Mouse (Mus musculus): ENCODE measurements around the gene Sdc3.

Gene Sdc3

GRCm38 (mm10) chr4:130792376-130793179 is at the start of gene Sdc3:
Gene Sdc3, plus strand, starts transcription at chr4:130792537.
- DNase-seq (ENCODE audit: low read depth, low spot score) = no peak

DNA sequence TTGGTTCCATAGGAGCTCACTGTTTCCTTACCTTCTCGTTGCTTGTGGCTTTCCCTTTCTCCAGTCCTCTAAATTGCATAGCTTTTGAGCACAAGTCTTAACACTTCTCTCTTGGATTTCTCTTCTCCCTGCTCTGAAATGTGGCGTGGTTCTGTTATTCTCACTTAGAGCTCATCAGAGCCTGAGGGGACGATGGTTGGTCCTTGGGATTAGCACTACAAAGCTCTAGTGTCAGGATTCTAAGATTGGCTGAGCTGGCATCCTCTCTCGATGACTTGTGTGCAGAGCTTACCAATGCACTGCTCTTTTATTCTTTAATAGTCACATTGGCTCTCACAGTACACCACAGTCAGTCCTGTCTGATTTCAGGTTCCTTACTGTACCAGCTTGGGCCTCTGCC is 48.3 kb upstream of the Sdc3 start:
- no peak for DNase-seq (ENCODE audit: low read depth, low spot score)

- DNase-seq (ENCODE audit: low read depth, low spot score) = no peak
Measured at GRCm38 (mm10) chr4:130745561-130746306, 46.6 kb upstream of the Sdc3 start.

GRCm38 (mm10) chr4:130749566-130749965 is 42.8 kb upstream of the Sdc3 start:
- no peak for DNase-seq (ENCODE audit: low read depth, low spot score)

GRCm38 (mm10) chr4:130751966-130752365 is 40.4 kb upstream of the Sdc3 start:
- no peak for DNase-seq (ENCODE audit: low read depth, low spot score)

DNA sequence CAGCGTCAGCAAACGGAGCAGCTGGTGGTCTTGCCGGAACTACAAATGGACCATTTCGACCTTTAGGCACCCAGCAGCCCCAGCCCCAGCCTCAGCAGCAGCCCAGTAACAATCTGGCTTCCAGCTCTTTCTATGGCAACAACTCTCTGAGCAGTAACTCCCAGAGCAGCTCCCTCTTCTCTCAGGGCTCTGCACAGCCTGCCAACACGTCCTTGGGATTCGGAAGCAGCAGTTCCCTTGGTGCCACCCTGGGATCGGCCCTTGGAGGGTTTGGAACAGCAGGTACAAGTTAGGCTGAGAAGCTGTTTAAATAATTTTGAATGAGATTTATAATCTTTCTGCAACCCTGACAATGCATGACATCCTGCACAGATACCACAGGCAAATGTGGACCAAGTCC is 39.7 kb upstream of the Sdc3 start:
- DNase-seq (ENCODE audit: low read depth, low spot score) = no peak

DNA sequence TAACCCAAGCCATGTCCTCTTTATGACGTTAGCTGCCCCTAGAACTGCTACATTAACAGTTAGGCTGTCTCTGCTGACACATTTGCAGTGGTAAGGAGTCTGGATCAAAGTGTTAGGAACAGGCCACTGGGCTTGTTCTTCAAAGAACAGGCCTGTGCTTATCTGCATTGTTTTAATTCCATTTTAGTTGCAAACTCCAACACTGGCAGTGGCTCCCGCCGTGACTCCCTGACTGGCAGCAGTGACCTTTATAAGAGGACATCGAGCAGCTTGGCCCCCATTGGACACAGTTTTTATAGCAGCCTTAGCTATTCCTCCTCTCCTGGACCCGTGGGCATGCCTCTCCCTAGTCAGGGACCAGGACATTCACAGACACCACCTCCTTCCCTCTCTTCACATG is 38.6 kb upstream of the Sdc3 start:
- no peak for DNase-seq (ENCODE audit: low read depth, low spot score)

- DNase-seq (ENCODE audit: low read depth, low spot score) = no peak
Measured at GRCm38 (mm10) chr4:130754776-130755175, 37.6 kb upstream of the Sdc3 start.

GRCm38 (mm10) chr4:130759875-130760274 is 32.5 kb upstream of the Sdc3 start:
- DNase-seq (ENCODE audit: low read depth, low spot score) = no peak

- no peak for DNase-seq (ENCODE audit: low read depth, low spot score)
Measured at GRCm38 (mm10) chr4:130761809-130762208, 30.5 kb upstream of the Sdc3 start.

- DNase-seq (ENCODE audit: low read depth, low spot score) = no peak
Measured at GRCm38 (mm10) chr4:130765399-130766160, 26.8 kb upstream of the Sdc3 start.

DNA sequence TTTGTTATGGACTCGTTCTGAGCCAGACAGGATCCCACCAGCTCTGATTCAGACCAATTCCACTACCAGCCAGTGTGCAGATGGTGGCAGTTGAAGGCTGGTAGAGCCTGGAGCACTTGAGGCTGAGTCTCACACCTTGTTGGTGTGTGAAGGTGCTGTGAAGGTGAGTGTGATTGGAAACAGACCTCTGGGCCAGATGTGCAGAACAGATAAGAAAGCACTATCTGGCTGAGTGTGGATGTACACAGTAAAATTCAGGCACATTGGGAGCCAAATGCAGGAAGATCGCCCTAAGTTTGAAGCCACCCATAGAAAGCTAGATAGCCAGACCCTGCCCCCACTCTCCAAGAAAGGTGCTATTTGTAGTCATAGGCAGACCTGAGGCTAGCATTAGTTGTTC is 25.9 kb upstream of the Sdc3 start:
- no peak for DNase-seq (ENCODE audit: low read depth, low spot score)

- DNase-seq (ENCODE audit: low read depth, low spot score) = no peak
Measured at GRCm38 (mm10) chr4:130766926-130767325, 25.4 kb upstream of the Sdc3 start.

- no peak for DNase-seq (ENCODE audit: low read depth, low spot score)
Measured at GRCm38 (mm10) chr4:130773899-130774298, 18.4 kb upstream of the Sdc3 start.

DNA sequence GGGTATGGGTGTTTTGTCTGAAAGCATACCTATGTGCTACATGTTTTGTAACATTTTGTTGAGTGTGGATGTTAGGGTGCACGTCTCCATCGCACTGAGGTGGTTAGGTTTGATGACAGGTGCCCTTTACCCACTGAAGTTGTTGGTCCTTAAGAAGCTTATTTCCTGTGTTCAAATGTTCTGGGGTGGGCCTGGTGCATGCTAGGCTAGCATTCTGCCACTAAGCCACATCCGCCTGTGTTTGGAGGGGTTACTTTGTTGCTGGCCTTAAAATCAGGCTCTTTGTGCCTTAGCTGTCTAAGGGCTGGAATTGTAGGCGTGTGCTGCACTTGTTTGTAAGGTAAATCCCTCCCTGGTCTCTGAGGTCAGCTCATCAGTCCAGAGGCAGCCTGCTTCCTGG is 17.5 kb upstream of the Sdc3 start:
- DNase-seq (ENCODE audit: low read depth, low spot score) = no peak

DNA sequence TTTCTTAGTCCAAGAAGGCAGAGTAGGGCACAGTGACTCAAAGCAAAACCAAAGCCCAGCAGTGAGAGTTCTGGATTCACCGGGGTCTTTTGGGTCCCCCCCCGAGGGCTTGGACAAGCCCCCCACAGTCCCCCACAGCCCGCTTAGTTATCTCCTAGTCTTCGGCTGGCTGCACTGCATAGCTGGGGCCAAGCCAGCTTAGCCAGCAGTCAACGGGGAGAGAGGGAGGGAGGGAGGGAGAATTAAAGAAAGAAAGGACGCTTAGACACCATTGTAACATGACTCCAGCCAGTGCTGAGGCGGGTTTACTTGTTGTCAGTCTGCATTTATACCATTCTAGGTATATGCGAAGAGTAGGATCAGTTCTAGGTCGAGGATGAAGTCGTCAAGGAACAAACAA is 14.7 kb upstream of the Sdc3 start:
- no peak for DNase-seq (ENCODE audit: low read depth, low spot score)

DNA sequence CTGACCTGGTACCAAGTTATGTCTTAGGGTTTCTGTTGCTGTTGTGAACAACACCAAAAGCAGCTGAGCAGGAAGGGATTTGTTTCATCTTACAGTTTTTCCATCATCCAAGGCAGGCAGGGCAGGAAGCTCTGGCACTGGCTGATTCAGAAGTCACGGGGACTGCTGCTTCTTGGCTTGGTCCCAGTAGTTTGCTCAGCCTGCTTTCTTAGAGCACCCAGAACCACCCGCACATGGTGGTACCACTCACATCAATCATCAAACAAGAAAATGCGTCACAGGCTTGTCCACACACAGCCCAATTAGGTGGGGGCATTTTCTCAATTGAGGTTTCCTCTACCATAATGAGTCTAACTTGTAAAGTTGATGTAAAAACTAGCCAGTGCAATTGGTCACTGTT is 13.3 kb upstream of the Sdc3 start:
- DNase-seq (ENCODE audit: low read depth, low spot score) = no peak

DNA sequence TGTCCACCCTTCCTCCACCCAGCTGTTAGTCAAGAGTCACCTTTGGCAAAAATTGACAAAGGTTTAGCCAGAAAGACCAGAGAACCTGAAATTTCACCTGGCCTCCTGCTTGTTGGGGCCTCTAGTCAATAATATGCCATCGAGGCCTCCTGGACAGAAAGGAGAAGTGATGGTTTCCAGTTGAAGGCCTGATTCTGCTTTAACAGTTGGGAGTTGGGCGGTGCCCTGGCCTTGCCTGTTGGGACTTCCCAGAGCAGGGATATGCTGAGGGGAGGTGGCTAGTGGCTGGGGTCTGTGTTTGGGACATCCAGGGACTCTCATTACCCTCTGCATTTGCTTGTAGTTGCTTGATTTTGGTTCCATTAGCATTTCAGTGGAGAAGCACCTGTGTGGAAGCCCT is 9.8 kb upstream of the Sdc3 start:
- no peak for DNase-seq (ENCODE audit: low read depth, low spot score)

DNA sequence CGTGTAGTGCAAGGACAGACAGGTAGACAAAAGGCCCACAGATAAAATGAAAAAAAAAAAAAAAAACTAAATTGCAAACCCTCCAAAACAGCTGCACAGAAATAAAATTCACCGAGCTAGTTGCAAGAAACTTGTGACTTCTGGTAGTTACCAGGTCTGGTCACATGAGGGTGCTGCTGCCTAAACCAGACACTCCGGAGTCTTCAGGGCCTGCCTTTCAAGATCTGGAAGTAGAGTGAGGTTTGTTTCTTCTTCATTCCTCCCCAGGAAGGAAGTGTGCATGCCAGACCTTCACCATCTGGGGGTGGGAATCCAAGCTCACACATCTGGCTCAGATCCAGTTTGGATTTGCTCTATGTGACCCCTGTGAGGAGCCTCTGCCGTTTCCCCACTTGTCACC is 7.6 kb upstream of the Sdc3 start:
- DNase-seq (ENCODE audit: low read depth, low spot score) = peak; percentile 68

DNA sequence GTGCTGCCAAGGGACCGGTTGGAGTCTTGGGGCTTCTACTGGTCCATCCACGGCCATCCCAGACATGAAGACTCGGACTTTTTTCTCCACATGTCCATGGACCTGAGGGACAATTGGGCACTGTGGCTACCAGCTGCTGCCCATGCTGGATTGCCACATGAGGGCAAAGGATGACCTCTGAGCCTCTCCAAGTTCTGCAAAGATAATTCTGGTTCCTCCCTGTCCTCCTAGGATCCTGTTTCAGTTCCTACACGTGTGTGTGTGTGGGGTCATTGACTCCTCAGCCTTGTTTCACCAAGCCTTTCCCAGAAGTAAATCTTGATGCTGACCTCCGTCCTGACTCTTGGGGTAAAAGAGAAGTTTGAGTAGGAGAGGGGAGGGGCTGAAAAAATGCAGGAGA is 4.8 kb upstream of the Sdc3 start:
- DNase-seq (ENCODE audit: low read depth, low spot score) = no peak

GRCm38 (mm10) chr4:130790180-130790579 is 2.2 kb upstream of the Sdc3 start:
- DNase-seq (ENCODE audit: low read depth, low spot score) = peak; percentile 85

GRCm38 (mm10) chr4:130791811-130792375 is 444 bp upstream of the Sdc3 start:
- DNase-seq (ENCODE audit: low read depth, low spot score) = no peak

All from ES-CJ7 (cell line).